Mouse (Mus musculus): ENCODE measurements around the gene Pcdh9.
A peak's percentile ranks its signal among the peaks of the same experiment; 100 is the strongest.

Pcdh9 gene

DNA sequence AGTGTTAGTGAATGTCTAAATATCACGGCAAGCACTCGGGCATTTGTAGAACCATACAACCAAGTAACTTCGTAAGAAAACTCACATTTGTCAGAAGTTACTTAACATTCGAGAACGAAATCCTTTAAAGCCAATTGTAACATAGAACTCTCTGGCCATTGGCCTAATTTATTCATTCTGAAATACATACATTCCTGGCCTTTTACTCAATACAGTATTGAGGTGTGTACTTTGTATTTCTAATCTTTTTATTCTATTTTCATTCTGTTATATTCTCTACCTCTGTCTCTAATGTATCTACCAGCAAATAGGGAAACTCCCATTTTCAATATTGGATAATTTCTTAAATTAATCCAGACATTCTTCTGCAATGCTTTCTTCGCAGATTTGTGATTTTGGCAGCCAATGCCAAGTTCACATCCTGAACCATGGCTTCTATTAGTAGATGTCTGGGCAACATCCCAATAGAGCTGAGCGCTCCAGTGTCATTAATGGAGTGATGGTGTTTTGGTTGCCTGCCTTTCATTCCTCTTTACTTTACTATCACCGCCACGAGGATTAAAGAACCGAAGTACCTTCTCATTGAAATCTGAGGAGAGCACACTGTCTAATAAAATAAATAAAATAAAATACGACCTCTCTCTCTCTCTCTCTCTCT is 346.4 kb downstream of the Pcdh9 start:
- no peak for DNase-seq

GRCm38 (mm10) chr14:93543561-93543960 is 346.9 kb downstream of the Pcdh9 start:
- peak; percentile 4 for DNase-seq

DNA sequence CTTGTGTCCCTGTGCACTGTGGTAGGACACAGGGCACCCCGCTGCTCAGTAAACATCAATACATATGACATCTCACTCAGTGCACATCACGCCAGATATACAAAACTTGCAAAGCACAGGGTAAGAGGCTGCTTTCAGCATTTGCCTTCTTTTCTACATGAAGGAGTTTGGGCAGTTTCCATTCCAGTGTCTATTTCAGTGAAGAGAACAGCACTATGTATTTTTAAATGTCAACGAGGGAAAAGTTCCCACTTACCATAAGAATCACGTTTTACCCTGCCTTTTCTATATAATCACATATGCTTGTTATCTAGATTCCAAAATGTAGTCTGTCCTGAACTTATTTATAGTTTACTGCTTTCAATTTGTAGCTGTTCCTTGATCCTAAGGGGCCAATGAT is 355.6 kb downstream of the Pcdh9 start:
- DNase-seq, result no peak

DNA sequence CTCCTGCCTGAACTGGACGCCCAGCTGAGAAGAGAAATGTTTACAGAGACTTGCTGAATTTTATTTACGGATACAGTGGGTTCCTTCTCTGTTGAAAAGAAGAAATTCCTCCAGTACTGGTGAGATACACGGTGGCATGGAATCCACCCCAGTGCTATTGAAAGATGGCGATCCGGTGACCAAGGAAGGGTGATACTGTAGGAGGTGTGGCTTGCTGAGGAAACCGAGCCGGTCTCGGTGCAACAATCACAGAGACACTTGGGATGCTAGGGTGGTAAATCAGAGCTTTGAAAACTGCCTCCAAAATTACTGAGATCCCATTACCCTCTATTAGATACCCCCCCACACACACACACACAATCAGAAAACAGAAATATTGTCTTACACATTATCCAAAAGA is 367.0 kb downstream of the Pcdh9 start:
- DNase-seq, result no peak

GRCm38 (mm10) chr14:93520166-93520565 is 370.3 kb downstream of the Pcdh9 start:
- DNase-seq, result no peak

DNA sequence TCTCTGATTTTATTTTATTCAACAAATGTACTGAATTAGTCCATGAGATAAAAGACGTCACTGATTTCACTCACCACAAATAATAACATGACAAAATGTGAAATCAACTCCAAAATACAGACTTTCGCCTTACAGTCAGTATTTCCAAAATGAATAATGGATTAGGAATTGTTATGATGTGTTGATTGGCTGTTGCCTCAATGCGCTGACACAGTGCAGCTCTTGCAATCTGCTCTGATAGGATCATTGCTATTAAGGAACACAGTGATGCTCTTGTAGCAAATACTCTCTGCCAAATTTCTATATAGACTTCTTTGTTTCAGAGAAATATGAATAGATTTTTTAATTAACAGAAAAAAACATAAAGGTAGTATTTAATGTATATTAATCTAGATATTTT is 373.8 kb downstream of the Pcdh9 start:
- DNase-seq, result no peak

GRCm38 (mm10) chr14:93506107-93506506 is 384.4 kb downstream of the Pcdh9 start:
- no peak for DNase-seq

DNA sequence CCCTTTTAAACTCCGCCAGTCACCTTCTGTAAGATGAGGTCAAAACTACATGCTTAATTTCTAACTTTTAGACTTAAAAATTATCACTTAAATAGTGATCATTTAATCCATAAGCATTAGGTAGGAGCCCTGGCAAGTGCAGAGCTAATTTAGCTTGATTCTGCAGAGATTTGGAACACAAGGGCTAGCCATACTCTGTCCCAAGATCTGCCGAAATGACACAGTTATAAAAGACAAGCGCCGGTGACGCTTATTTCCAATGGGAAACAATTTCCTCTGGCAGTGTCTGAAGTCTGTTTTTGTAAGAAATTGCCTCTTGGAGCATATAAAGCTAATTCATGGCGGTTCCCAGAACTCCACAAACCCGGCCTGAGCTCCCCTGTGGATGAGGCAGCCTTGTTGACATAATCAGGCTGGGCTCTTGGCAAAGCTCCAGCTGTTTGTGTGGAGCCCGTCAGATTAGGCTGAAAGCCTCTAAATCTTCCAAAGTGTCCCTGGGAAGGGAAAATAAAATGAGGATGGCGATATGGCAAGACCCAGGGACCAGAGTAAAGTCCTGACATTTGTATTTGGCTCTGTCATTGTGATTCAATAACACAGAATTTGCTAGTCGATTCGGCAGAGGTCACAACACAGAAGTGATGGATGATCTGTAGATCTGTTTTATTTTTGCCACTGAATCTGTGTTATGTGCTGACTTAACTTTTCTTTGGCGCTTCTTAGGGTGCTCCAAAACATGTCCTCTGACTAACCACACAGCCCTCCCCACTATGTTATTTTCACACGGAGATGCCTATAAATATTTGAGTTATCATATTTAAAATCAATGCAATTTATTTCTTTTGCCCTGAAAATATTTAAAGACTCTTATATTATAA is 391.4 kb downstream of the Pcdh9 start:
- DNase-seq, result peak; percentile 93

DNA sequence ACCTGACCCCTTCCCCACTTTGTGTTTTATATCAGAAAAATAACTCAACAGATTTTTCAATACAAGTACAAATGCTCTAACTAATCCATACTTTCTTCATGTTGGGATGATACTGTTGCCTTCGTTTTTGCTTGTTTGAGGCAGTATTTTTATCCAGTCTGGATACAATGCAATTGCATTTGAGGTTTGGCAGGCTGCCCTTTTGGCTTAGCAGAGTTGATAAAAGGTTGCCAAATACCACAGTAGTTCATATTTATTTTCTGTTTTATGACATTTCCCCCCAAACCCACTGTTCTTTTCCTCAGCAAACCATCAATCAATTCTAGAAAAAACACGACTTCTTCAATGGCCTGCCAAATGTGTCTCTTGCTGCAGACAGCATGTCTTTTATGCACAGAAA is 415.5 kb downstream of the Pcdh9 start:
- DNase-seq, result peak; percentile 81

GRCm38 (mm10) chr14:93472494-93472893 is 418.0 kb downstream of the Pcdh9 start:
- no peak for DNase-seq

- no peak for DNase-seq
Measured at GRCm38 (mm10) chr14:93463360-93463892, 427.1 kb downstream of the Pcdh9 start.

DNA sequence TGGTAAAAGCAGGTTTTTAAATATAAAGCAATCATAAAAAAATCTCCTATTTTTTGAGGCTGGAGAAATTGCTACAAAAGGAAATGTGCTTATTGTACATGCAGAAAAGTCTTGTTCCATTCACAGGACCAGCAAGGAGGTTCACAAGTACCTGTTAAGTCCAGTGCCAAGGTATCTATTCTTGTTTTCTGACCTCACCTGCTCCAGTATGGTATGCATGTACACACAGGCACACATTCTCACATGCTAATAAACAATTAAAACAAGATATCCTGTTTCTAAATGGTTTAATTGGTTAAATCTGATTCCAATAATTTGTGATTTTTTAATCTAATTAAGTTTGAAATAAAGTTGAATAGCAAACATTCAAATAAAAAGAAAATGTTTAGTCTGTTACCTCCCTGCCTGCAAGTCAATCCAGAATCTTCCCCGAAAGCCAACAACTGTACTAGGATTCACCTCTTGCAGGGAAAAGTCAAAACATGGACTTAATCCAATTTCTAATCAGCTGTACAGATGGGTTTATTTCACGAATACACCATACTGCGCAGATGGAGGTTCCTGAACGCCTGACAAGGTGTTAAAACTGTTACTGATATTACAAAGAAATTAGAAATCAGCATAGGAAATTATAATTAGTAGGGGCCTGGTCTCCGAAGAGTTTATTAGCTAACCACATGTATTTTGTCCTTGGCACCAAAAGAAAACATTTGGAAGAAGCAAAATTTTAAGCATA is 439.4 kb downstream of the Pcdh9 start:
- DNase-seq, result no peak

- no peak for DNase-seq
Measured at GRCm38 (mm10) chr14:93441852-93442251, 448.6 kb downstream of the Pcdh9 start.

DNA sequence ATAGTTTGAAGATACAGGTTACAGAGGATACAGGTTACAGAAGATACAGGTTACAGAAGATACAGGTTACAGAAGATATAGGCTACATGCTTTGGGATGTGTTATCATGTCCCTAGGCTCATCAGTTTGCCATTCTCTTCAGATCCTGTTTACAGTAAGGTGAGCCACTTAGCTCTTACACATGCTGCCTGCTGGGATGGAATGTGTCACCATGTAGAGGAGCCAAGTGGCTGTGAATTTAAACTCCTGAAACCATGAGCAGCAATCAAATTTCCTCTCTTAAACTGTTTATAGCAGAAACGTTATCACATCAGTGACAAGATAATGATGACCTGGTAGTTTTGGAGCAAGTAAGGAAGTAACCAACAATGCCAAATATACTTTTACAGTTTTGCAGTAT is 453.3 kb downstream of the Pcdh9 start:
- no peak for DNase-seq

DNA sequence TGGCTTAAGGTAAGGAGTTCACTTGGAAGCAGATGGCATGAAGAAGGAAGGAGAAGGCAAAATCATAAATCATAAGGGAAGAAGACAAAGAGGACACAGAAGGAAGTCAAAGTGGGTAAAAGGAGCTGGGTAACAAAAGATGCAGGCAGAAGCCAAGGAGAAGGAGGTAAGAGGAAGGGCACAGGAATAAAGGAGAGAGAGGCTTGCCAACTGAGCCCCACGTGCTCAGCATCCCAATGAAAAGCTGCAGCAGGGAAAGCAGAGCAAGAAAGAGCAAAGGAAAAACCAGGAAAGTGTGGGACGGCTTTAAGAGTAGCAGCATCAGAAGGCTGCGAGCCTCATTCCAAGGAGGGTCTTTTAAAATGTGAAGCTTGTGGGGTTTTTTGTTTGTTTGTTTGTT is 473.7 kb downstream of the Pcdh9 start:
- DNase-seq, result no peak

DNA sequence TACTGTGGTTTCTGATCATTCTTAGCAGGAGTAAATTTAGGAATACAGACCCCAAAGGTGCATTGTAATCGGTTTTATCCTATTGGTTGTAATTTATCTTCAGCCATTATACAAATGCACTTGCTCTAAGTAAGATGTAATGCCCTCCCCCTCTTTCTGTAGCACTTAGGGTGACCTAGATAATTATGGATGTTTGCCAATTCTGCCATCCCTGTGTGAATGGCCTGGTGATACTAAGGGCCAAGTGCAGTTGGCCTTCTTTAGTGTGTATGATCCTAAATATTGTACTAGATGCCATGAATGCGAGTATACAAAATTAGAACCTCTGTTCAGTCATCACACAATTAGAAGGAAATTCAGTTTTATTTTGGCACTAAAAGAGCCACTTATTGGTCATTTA is 475.0 kb downstream of the Pcdh9 start:
- DNase-seq, result no peak

- DNase-seq, result no peak
Measured at GRCm38 (mm10) chr14:93409314-93409713, 481.2 kb downstream of the Pcdh9 start.

DNA sequence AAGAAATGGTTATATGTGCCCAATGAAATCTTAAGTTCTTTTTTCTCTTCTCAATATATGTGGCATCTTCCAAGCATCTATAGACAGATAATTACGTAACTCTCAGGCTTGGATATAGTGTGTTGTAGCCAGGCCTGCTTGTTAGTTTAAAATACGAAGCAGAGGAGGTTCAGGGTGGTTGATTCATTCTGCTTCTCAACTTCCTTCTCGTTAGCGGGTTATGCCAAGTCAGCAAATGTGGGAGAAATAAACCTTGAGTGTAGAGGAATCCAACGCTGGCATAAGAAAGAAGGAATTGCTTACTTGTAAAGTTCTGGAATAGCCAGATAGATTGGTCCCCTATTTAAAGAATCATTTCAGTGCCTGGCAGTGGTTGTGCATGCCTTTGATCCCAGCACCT is 482.7 kb downstream of the Pcdh9 start:
- DNase-seq, result no peak

DNA sequence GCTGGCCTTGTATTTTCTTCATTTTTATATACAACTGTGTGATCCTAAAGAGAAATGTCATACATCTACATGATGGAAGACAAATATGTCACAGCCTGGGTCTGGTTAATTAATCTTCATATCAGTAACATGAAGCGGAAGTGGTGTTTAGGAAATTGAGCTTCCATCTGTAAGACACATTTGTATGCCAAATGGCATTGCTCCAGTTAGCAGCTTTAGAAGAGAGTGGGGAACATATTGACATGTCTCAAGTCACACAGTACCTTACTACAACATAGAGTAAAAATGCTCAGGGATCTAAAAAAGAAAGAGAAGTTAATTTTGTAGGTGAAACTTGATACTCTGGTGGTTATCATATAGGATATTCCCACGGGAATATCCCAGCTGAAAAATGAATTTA is 505.4 kb downstream of the Pcdh9 start:
- no peak for DNase-seq

DNA sequence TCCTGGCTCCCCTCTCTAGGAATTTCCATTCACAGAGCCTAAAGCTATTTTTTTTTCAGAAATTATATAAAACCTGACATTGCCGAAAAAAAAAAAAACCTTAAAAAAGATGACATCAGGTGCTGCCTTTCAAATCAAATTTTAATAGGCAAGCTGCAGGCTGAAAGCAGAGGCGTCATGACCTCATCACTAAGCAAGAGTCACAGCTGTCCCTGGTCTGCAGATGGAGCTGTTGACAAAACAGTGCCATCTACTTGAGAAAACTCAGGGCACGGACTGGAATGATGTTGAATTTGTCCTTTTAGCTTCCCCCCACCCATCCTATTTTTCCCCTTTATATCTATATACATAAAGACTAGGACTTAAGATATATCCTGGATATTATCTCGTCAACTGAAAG is 509.3 kb downstream of the Pcdh9 start:
- peak; percentile 9 for DNase-seq

- DNase-seq, result no peak
Measured at GRCm38 (mm10) chr14:93380757-93381156, 509.7 kb downstream of the Pcdh9 start.

- no peak for DNase-seq
Measured at GRCm38 (mm10) chr14:93376159-93376558, 514.3 kb downstream of the Pcdh9 start.

DNA sequence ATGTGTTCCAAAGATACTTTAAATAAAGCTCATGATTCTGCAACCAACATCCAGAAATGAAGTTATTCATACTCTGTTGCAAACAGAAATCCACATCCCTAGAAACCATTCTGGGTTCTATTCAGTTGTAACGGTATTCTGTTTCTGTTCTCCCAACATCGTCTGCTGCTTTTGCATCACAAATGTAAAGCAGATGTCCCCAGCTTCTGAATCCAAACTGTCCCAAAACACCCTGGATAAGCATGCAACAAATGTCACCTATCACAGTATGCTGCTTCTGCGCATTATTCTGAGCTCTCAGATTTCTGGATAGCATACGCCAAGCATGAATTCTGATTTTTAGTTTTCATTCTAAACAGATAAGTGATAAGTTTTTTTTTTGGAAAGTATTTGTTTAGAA is 516.3 kb downstream of the Pcdh9 start:
- DNase-seq, result no peak

Data from kidney, postnatal 10 days (tissue).